Mouse (Mus musculus): ENCODE results near the gene Hoxd1.

DNA sequence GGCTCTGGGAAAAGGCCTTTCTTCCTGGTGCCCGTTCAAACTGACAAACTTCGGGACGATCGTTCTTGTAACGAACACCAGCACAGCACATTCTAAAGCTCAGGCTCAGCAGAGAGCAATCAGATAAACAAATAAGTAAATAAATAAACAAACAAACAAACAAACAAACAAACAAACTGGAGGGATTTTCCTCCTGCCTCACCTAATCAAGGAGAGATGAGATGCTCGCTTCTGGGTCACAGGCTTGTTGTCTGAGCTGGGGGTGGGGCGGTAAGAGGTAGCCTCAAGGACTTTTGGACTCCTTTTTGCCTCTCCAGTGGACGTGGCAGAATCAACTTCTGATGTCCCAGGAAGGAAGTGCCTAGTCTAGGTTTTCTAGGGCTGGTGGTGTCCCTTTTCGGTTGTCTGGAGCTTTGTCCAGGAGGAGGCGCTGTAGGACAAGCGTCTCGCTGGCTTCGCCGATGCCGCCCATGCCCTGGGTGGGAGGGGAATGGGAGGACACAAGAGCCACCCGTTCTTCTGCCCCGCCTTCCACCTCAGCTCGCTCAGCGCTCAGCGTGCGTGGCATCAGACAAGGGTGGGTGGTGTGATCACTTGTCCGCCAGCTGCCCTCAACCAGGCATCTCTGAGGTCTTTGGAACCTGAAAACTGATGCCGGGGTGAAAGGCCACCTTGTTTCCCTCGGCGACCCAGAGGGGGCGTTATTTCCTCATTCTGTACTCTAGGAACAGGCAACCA is 47.1 kb upstream of the Hoxd1 start:
- TF ChIP-seq POLR2A (IDR thresholded peaks at IDR 0.05; ENCODE audit: low read depth, low read length): no peak
- TF ChIP-seq CTCF (IDR thresholded peaks at IDR 0.05; ENCODE audit: extremely low read depth, insufficient read length, insufficient replicate concordance, low read depth, low read length): peak; percentile 85
